Mouse (Mus musculus) gastrocnemius, postnatal 25 days (tissue): ENCODE results near the gene Pou2f1. TPM values are rescaled to one million over a fixed set of nuclear protein-coding genes. Genes with fewer than 3 reads are reported as not detected.

Source experiments
- total RNA-seq, 2 experiments: library from RNA; stranded (reverse); gene quantifications; 1 replicate in 1 of 2; 2 replicates in 1 of 2; pipeline ENCODE4 v1.2.3; 2021

Pou2f1 gene
- total RNA-seq, 2 experiments from 2014 or later = 4.8 to 6.3 TPM

Other genes starting within 250 kb of the Pou2f1 start
- gene Creg1, start 238.9 kb downstream of the Pou2f1 start, total RNA-seq = 10 to 100 TPM; 49.6 to 62.8 TPM
- under 1 TPM; 0.43 to 0.70 TPM for gene Cd247, start 214.0 kb downstream of the Pou2f1 start, total RNA-seq
- 10 to 100 TPM; 66.6 to 85.7 TPM for gene Dusp27, start 125.2 kb upstream of the Pou2f1 start, total RNA-seq
- not detected for gene Gpa33, start 127.6 kb upstream of the Pou2f1 start, total RNA-seq
- not detected for gene Mael, start 236.1 kb upstream of the Pou2f1 start, total RNA-seq